Mouse (Mus musculus): ENCODE results near the gene Tmem9. TPM values are rescaled to one million over a fixed set of nuclear protein-coding genes. Genes with fewer than 3 reads are reported as not detected.

Gene Tmem9
- polyA plus RNA-seq, 1 experiment from 2014 or later = 116 TPM

DNA sequence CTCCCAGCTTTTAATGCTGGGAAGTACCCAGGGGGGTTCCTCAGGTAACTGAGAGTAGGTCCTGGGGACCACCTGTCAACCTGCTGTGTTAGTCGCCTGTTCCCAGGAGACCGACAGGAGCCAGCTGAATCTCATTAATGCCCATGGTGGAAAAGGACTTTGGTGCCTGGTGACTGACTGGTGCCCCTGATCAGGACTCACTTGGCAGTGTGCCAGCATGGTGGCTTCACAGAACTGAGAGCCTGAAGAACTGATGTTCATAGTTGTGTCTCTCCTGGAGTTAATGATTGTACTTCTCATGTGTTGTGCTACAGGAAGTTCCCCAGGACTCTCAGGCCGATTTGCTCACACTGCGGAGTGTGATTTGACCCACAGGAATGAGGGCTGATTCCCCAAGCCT lies 14.5 kb upstream of the Tmem9 start:
- Histone ChIP-seq H3K4me3 (replicated peaks; ENCODE audit: low read length) (no peak overlapping the region), H3K9ac (no peak overlapping the region), H3K36me3 (replicated peaks; ENCODE audit: control insufficient read depth, insufficient read depth) (no peaks in the 10 kb centered on the region), H3K27me3 (ENCODE audit: control insufficient read depth, insufficient read depth, low read length) (no peaks in the 10 kb centered on the region), H3K4me1 (replicated peaks; ENCODE audit: control insufficient read depth, insufficient read depth, low read length) (no peaks in the 10 kb centered on the region), H3K27ac (no peak overlapping the region), H3K9me3 (ENCODE audit: control insufficient read depth, low read length) (no peaks in the 10 kb centered on the region), H3K4me2 (replicated peaks) (no peak overlapping the region)
- ATAC-seq (ENCODE audit: low FRiP score) (no peak), DNase-seq (ENCODE audit: low spot score) (no peak)
- 78% methylated on average over 4 of the region's 4 CpGs for WGBS

DNA sequence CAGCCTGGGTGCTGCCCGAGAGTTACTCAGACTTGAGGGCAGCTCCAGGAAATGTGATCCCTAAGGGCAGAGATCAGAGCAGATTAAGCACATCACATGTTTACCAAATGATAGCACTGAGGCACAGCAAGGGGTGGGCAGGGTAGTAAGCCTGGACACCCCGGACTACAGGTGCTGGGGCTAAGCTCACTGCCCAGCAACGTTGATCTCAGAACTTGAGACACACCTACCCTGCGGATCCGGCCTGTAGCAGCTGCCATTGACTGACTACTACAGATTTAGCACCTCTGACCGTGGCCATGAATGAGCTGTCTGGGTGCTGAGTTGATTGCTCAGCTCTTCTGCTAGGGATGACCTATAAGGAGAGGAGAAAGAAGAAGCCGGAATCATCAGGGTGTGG lies 10.4 kb upstream of the Tmem9 start:
- Histone ChIP-seq H3K36me3 (replicated peaks; ENCODE audit: control insufficient read depth, insufficient read depth) (no peaks in the 10 kb centered on the region), H3K9me3 (ENCODE audit: control insufficient read depth, low read length) (no peaks in the 10 kb centered on the region), H3K4me2 (replicated peaks) (no peak overlapping the region), H3K27me3 (ENCODE audit: control insufficient read depth, insufficient read depth, low read length) (no peaks in the 10 kb centered on the region), H3K4me1 (replicated peaks; ENCODE audit: control insufficient read depth, insufficient read depth, low read length) (no peaks in the 10 kb centered on the region), H3K9ac (no peak overlapping the region), H3K27ac (no peak overlapping the region), H3K4me3 (replicated peaks; ENCODE audit: low read length) (no peak overlapping the region)
- no peak for ATAC-seq (ENCODE audit: low FRiP score)
- DNase-seq (ENCODE audit: low spot score) = no peak
- WGBS = 75% methylated on average over 7 of the region's 7 CpGs

DNA sequence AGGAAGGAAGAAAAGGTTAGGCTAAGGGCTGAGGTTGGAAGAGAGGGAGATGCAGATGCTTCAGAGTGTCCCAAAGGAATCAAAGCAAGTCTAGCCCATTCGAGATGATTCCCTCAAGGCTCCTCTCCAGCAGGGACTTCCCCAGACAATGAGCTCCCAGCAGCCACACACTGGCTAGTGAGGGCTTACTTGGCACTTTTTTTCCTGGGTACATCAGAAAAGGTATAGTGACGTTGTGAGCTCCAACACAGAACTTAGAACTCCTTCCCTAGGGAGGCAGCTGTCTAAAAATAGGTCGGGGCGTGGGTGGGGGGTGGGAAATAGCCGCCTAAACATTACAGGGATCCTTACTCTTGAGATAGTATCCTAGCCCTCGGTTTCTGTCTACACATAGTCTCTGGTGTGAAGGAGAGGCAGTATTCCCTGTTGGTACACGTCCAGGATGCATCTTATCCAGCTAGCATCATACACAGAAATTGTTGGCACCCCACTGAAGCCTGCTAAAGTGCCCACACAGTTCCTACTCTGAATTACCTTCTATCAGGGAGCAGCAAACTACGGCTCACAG lies 8.1 kb upstream of the Tmem9 start:
- no peaks in the 10 kb centered on the region for H3K36me3 ChIP-seq (replicated peaks; ENCODE audit: control insufficient read depth, insufficient read depth)
- WGBS = 66% methylated on average over 8 of the region's 8 CpGs
- H3K4me2 ChIP-seq (replicated peaks) = no peak overlapping the region
- no peaks in the 10 kb centered on the region for H3K4me1 ChIP-seq (replicated peaks; ENCODE audit: control insufficient read depth, insufficient read depth, low read length)
- H3K9ac ChIP-seq = no peak overlapping the region
- DNase-seq (ENCODE audit: low spot score) (no peak), ATAC-seq (ENCODE audit: low FRiP score) (no peak)
- H3K27ac ChIP-seq = no peak overlapping the region
- no peaks in the 10 kb centered on the region for H3K9me3 ChIP-seq (ENCODE audit: control insufficient read depth, low read length)
- no peak overlapping the region for H3K4me3 ChIP-seq (replicated peaks; ENCODE audit: low read length)
- no peaks in the 10 kb centered on the region for H3K27me3 ChIP-seq (ENCODE audit: control insufficient read depth, insufficient read depth, low read length)

DNA sequence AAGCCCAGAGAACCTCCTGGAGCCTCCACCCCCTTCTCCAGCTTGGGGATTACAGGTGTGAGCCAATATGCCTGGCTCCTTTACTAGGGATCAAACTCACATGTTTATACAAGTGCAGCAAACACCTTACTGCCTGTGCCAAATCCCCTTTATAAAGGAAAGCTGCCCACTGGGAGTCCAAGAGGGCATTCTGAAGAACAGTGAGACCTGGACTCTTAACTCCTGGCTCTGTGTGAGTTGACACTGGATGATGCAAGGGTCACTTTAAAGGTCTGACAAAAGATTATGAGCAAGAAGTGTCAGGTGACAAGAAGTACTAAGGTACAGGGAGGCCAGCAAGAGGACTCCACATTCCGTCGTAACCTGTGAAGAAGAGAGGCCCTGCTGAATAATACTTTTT lies 6.5 kb upstream of the Tmem9 start:
- Histone ChIP-seq H3K4me2 (replicated peaks) (no peak overlapping the region), H3K4me1 (replicated peaks; ENCODE audit: control insufficient read depth, insufficient read depth, low read length) (no peaks in the 10 kb centered on the region), H3K36me3 (replicated peaks; ENCODE audit: control insufficient read depth, insufficient read depth) (no peaks in the 10 kb centered on the region), H3K27me3 (ENCODE audit: control insufficient read depth, insufficient read depth, low read length) (no peaks in the 10 kb centered on the region), H3K27ac (no peak overlapping the region), H3K9me3 (ENCODE audit: control insufficient read depth, low read length) (no peaks in the 10 kb centered on the region), H3K4me3 (replicated peaks; ENCODE audit: low read length) (no peak overlapping the region), H3K9ac (no peak overlapping the region)
- no peak for DNase-seq (ENCODE audit: low spot score)
- ATAC-seq (ENCODE audit: low FRiP score) = no peak
- 95% methylated on average over 2 of the region's 2 CpGs for WGBS

DNA sequence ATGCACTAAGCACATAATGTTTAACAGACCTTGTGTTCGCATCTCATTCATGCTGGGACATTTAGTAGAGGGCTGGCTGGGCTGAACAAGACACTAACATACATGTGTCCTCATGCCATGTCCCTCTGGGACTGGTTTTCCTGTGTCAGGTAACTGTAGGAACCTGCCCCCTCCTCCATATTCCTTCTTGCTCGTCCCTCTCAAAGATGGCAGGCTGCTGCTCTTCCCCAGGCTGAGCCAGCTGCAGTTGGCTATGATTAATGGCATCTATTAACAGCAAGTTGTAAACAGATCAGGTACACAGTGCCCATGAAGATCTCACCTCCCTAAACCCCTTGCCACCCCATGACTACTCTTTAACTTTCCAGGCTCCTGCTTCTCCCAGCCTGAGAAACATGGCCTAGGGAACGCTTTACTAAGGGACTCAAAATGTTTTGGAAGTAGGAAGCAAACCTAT lies 1.6 kb upstream of the Tmem9 start, which contains the start of gene Igfn1:
Igfn1 (minus strand) TSS at position 51 of the 457 bp plus-strand sequence.
- no peak within 1 kb of the TSS for H3K4me3 ChIP-seq (replicated peaks; ENCODE audit: low read length)
- no peaks in the 10 kb centered on the region for H3K9me3 ChIP-seq (ENCODE audit: control insufficient read depth, low read length)
- H3K4me1 ChIP-seq (replicated peaks; ENCODE audit: control insufficient read depth, insufficient read depth, low read length) = peaks cover 8% of the 10 kb centered on the region; the same call in 1 of the 2 replicates
- no peak for ATAC-seq (ENCODE audit: low FRiP score)
- no peak for DNase-seq (ENCODE audit: low spot score)
- peaks cover 16% of the 10 kb centered on the region for H3K27me3 ChIP-seq (ENCODE audit: control insufficient read depth, insufficient read depth, low read length)
- H3K9ac ChIP-seq = no peak within 1 kb of the TSS
- WGBS = 80% methylated on average over 3 of the region's 3 CpGs
- no peaks in the 10 kb centered on the region for H3K36me3 ChIP-seq (replicated peaks; ENCODE audit: control insufficient read depth, insufficient read depth)
- H3K4me2 ChIP-seq (replicated peaks) = peak within 1 kb of the TSS; percentile 65
- H3K27ac ChIP-seq = no peak within 1 kb of the TSS

DNA sequence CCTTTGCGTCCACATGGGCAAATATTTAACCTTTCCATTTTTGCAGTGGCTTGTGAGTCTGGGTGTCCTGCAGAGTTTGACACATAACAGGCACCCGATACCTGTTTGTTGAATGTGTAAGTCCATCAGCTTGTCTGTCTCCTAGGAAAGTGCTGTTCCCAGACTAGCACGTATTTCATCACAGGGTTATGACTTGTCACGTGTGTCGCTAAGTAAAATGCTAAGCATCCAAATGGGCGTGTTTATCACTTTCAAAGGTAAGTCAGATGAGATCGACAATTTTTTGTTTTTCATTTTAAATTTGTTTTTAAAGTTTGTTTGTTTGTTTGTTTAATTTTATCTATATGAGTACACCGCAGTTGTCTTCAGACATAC lies 196 bp downstream of the Tmem9 start:
- Histone ChIP-seq H3K4me3 (replicated peaks; ENCODE audit: low read length) (peak overlapping the region; percentile 33), H3K4me1 (replicated peaks; ENCODE audit: control insufficient read depth, insufficient read depth, low read length) (peaks cover 8% of the 10 kb centered on the region; the same call in 1 of the 2 replicates), H3K27ac (no peak overlapping the region), H3K4me2 (replicated peaks) (peak overlapping the region; percentile 65), H3K27me3 (ENCODE audit: control insufficient read depth, insufficient read depth, low read length) (peaks cover 16% of the 10 kb centered on the region), H3K9me3 (ENCODE audit: control insufficient read depth, low read length) (no peaks in the 10 kb centered on the region), H3K9ac (no peak overlapping the region), H3K36me3 (replicated peaks; ENCODE audit: control insufficient read depth, insufficient read depth) (no peaks in the 10 kb centered on the region)
- DNase-seq (ENCODE audit: low spot score) (no peak), ATAC-seq (ENCODE audit: low FRiP score) (0 out of 2 replicates have a peak, but pooled peaks have one; percentile 17)
- 24% methylated on average over 8 of the region's 8 CpGs for WGBS

DNA sequence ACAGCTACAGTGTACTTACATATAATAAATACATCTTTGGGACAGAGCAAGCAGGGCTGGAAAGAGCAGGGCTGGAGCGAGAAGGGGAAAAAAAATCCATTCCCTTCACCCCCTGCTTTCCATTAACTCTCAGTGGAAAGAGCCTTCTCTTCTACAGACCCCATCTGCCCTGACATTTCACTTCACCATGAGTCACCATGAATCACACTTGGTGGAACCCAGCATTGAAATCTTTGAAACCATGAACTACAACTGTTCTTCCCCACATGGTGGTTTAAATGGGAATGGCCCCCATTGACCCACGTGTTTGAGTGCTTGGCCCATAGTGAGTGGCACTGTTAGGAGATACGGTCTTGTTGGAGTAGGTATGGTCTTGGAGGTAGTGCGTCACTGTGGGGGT lies 2.3 kb downstream of the Tmem9 start:
- no peak overlapping the region for H3K27ac ChIP-seq
- DNase-seq (ENCODE audit: low spot score) (no peak), ATAC-seq (ENCODE audit: low FRiP score) (no peak)
- no peak overlapping the region for H3K4me2 ChIP-seq (replicated peaks)
- no peaks in the 10 kb centered on the region for H3K36me3 ChIP-seq (replicated peaks; ENCODE audit: control insufficient read depth, insufficient read depth)
- H3K4me1 ChIP-seq (replicated peaks; ENCODE audit: control insufficient read depth, insufficient read depth, low read length) = peaks cover 8% of the 10 kb centered on the region; the same call in 1 of the 2 replicates
- 85% methylated on average over 4 of the region's 4 CpGs for WGBS
- no peak overlapping the region for H3K4me3 ChIP-seq (replicated peaks; ENCODE audit: low read length)
- no peaks in the 10 kb centered on the region for H3K9me3 ChIP-seq (ENCODE audit: control insufficient read depth, low read length)
- peaks cover 16% of the 10 kb centered on the region for H3K27me3 ChIP-seq (ENCODE audit: control insufficient read depth, insufficient read depth, low read length)
- H3K9ac ChIP-seq = no peak overlapping the region

DNA sequence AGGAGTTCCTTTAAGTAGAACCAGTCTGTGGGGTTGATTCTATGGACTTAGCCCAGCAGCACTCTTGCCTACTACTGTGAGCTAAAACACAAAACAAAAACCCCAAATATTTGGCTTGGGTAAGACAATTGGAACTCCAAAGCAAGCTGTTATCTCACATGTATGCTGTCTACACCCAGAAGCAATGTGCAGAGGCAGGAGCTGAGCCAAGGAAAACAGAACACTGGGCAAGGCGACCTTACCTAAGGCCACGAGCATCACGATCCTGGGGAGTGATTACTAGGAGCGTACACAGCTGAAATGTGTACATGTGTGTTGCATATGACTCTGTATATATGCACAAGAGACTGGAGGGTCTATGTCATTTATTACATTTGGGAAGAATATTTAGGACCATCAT lies 5.6 kb downstream of the Tmem9 start:
- H3K36me3 ChIP-seq (replicated peaks; ENCODE audit: control insufficient read depth, insufficient read depth) = no peaks in the 10 kb centered on the region
- WGBS = 83% methylated on average over 4 of the region's 4 CpGs
- ATAC-seq (ENCODE audit: low FRiP score) = no peak

DNA sequence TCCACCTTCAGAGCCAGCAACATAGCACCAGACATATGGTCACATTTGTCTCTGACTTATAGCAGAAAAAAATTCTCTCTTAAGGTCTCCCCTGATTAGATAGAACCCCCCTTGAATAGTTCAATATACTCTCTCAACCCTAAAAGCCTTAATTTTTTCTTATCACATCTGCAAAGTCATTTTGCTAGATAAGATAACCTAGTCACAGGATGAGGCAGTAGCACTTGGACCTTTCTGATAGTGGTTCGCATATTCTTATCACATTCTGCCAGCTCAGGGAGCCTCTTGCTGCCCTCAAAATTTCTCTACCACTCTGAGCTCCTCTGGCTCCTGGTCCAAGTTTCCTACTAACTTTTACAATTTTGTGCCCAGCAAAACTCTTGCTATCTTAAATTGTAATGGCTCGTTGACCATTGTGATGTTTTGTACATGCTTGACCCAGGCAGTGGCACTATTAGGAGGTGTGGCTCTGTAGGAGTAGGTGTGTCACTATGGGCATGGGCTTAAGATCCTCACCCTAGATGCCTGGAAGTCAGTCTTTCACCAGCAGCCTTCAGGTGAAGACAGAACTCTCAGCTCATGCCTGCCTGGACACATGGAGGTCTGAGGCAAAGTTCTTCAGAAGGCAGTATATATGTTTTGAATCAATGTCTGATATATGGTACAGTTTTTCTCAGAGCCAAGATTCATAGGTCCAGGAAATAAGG lies 7.0 kb downstream of the Tmem9 start:
- Histone ChIP-seq H3K9me3 (ENCODE audit: control insufficient read depth, low read length) (no peaks in the 10 kb centered on the region), H3K9ac (no peak overlapping the region), H3K27ac (no peak overlapping the region), H3K4me2 (replicated peaks) (no peak overlapping the region), H3K4me3 (replicated peaks; ENCODE audit: low read length) (no peak overlapping the region), H3K36me3 (replicated peaks; ENCODE audit: control insufficient read depth, insufficient read depth) (no peaks in the 10 kb centered on the region), H3K4me1 (replicated peaks; ENCODE audit: control insufficient read depth, insufficient read depth, low read length) (peaks cover 15% of the 10 kb centered on the region), H3K27me3 (ENCODE audit: control insufficient read depth, insufficient read depth, low read length) (no peaks in the 10 kb centered on the region)
- ATAC-seq (ENCODE audit: low FRiP score) (no peak), DNase-seq (ENCODE audit: low spot score) (no peak)
- 91% methylated on average over 2 of the region's 2 CpGs for WGBS

More for the DNA sequence above, 5.6 kb downstream of the Tmem9 start:
- H3K4me2 ChIP-seq (replicated peaks) = no peak overlapping the region
- H3K4me3 ChIP-seq (replicated peaks; ENCODE audit: low read length) = no peak overlapping the region
- H3K9ac ChIP-seq = no peak overlapping the region
- H3K4me1 ChIP-seq (replicated peaks; ENCODE audit: control insufficient read depth, insufficient read depth, low read length) = peaks cover 3% of the 10 kb centered on the region; the same call in 1 of the 2 replicates
- H3K27me3 ChIP-seq (ENCODE audit: control insufficient read depth, insufficient read depth, low read length) = peaks cover under 1% of the 10 kb centered on the region; the same call in 1 of the 2 replicates
- DNase-seq (ENCODE audit: low spot score) = no peak
- no peaks in the 10 kb centered on the region for H3K9me3 ChIP-seq (ENCODE audit: control insufficient read depth, low read length)
- H3K27ac ChIP-seq = no peak overlapping the region

Measured in hindbrain, embryonic 14.5 days (tissue).